Mouse (Mus musculus) ovary, adult 18-20 months (tissue): ENCODE data around the gene I830077J02Rik.

Source experiments
- DNase-seq: peaks from one replicate; pipeline ENCODE4 v3.0.0; 2022; ENCODE audit warnings: low spot score, mixed read lengths

The I830077J02Rik gene

DNA sequence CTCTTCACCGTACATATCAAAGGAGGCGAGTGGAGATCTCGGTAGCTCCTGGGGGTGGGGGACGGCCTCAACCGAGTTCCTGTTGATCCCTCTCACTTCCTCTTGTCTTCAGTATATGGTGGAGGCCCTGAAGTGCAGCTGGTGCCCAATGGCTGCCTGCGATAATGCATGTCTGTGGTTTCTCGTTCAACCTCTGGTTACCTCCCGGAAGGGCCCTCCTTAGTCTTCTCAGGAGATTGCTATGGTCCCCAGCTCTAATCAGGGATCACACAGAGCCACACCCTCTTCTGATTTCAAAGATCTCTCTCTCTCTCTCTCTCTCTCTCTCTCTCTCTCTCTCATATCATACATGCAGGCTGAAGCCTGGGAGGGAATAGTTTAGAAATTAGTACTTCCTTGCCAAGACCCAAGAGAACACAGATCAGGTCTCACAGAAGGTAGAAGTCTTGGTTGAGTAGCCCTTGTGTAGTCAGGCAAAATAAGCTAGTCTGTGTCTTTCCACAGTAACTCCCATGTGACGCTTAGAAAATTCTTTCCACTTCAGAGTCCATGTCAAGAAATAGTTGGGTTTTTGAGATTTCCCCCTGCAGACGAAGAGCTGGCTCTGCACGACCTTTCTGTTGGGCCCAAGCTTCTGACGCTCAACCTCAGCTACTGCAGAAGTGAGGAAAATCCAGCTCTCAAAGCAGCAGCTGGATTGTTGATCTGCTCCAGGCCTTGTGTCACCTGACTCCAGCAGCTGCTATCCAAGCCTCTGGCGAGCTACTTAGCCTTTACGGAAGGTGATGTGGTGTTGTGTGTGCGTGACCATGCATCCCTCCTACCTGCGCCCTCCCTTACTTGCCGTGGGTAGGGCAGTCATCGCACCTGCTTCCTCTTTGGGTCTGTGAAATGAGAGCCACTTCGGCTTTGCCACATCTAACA lies 39.6 kb downstream of the I830077J02Rik start:
- DNase-seq: no peak

GRCm38 (mm10) chr3:105891760-105892571 lies 40.5 kb downstream of the I830077J02Rik start:
- DNase-seq: peak; percentile 18

DNA sequence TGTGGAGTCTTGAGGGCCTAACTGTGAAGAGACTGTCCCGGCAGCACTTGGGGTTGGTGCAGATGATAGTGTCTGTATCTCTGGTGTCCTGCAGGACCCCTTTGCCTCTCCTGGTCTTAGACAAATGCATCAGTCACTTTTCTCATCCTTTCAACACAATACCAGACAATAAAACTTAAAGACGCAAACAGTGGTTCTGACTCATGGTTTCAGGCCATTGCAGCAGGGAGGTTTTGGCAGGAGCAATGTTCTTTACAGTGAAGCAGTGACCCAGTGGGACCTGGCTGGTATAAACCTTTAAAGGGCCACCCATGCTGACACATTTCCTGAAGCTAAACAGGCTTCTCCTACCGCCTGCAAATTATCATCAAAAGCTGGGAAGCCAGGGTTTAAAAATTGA lies 41.3 kb downstream of the I830077J02Rik start:
- no peak for DNase-seq

DNA sequence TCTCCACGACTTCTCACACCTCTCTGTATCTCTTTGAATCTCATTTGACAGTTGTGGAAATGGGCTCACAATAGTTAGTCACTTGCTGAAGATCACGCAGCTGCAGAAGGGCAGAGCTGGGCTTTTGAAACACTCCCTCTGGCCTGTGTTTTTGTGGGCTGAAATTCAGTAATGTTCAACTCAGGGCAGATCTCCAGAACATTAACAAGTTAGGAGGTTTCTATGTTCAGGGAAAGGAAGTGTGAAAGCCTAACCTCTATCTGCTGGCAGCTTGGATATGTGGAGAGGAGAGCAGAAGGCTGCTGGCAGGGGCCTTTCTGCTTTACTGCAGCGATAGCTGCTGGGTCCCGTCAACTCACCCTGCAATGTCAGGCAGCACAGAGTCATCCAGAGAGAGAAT lies 42.2 kb downstream of the I830077J02Rik start:
- no peak for DNase-seq

DNA sequence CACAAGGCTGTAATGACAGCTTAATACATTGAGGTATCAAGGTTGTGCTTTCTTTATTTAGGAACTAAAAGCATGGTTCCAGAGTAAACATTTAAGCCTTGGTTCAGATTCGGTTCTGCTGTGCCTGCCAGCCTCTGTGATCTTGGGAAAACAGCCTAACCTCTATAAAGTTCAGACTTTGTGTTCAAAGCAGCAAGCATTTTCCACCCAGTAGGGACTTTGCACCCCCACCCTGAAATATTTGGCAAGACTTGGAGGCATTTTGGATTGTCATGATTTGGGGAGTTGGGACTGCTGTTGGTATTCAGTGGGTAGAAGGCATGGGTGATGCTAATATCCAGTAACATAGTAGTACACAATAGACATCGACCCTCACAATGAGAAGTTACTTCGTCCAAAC lies 43.5 kb downstream of the I830077J02Rik start:
- DNase-seq: no peak

DNA sequence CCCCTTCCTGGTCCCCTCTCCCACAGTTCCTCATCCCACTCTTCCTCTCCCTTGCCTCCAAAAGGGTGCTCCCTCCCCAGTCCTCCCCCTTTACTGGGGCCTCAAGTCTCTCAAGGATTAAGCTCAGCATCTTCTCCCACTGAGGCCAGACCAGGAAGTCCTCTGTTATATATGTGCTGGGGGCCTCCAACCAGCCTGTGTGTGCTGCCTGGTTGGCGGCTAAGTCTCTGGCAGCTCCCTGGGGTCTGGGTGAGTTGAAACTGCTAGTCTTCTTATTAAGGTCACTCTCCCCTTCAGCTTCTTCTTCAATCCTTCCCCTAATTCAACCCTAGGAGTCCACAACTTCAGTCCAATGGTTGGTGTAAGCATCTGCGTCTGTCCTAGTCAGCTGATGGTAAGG lies 49.4 kb downstream of the I830077J02Rik start:
- no peak for DNase-seq

DNA sequence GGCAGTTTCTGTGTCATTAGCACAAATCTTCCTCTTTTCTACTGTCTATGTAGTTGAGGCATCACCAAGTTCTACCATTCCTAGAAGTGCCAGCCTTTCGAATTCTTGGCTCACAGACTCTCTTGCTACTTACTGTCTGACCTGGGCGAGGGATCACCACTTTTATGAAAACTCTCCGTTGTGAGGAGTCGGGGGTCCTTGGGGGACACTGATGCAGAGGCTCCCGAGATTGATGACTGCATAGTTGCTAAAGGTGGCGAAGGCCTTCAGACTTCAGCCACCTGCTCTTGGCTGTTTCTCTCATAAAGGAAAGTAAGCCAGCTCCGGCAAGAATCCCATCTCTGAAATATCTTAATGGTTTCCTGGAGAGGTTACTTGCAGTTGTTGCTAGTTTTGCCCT lies 50.4 kb downstream of the I830077J02Rik start:
- no peak for DNase-seq

GRCm38 (mm10) chr3:105880419-105880818 lies 52.0 kb downstream of the I830077J02Rik start:
- no peak for DNase-seq

DNA sequence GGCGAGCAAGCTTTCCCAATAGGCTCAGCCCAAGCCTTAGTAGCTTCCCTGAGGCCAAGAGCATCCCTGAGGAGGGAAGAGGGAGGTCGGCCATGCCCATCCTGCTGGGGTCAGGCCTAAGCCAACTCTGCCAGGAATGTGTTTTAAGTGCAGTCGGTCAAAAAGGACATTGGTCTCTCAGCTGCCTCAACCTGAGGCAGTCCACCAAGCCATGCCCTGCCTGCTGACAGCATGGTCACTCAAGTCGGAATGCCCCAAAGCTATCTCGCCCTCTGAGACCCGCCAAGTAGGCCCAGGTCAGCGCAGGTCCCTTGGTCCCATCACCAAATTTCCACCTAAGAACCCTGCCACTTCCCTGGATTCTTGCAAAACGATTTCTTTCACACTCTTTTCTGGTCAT lies 53.7 kb downstream of the I830077J02Rik start:
- no peak for DNase-seq

DNA sequence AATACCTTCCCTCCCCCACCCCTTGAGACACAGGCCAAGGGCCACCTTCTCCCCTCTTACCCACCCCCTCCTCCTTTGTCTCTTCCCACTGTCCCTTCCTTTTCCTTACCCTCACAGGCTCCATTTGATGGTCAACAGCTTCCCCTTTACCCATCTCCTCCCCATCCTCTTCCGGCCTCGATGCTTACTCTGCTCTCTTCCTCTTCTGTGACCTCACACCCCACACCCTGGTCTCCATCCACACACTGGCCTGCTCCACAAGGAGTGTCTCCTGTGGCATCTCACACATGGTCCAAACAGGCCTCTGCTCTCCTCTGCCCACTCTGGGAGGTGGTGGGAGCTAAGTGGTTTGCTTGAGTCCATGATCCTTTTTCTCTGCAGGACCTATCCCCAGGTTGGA lies 54.5 kb downstream of the I830077J02Rik start:
- no peak for DNase-seq

DNA sequence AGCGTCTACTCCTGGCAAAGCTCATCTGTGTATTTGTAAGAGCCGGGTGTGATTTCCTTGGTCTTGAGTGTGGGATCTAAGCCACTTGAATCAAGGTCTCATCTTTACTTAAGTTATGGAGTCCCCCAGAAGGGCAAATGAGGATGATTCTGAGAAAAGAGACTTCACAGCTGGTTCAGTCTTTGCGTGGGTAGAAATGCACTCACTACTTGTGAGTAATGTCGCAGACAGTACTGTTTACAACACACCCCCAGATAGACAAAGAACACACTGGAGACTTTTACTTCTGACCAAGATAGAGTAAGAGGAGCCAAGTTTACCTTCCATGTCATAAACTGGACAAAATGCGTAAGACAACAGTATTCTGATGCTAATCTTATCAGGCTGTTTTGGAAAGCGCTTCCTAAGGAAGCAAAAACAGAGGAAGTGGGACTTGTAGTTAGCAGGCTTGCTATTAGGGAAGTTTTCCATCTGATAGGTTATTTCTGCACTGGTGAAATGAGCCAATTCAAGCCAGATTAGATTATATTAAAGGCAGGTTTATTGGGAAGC lies 55.1 kb downstream of the I830077J02Rik start:
- DNase-seq: no peak

GRCm38 (mm10) chr3:105876022-105876421 lies 56.4 kb downstream of the I830077J02Rik start:
- no peak for DNase-seq
